Mouse (Mus musculus): Measurements from ENCODE around the gene Morn4. TPM values are rescaled to one million over a fixed set of nuclear protein-coding genes. Genes with fewer than 3 reads are reported as not detected.

Gene Morn4
- polyA plus RNA-seq, 1 experiment from 2014 or later: 41.2 TPM

- H3K4me2 ChIP-seq: no peak overlapping the region
- ATAC-seq (ENCODE audit: insufficient number of reproducible peaks, insufficient read depth, low FRiP score, low TSS enrichment, low read depth): no peak
- H3K9ac ChIP-seq: no peak overlapping the region
- no peaks in the 10 kb centered on the region for H3K27me3 ChIP-seq
- no peaks in the 10 kb centered on the region for H3K9me3 ChIP-seq
- H3K4me3 ChIP-seq: no peak overlapping the region
- H3K4me1 ChIP-seq: peaks cover 2% of the 10 kb centered on the region
- peaks cover 31% of the 10 kb centered on the region for H3K36me3 ChIP-seq
- H3K27ac ChIP-seq: no peak overlapping the region
- WGBS: 87% methylated on average over 11 of the region's 11 CpGs
Observed at GRCm38 (mm10) chr19:42080469-42080868, 5.7 kb downstream of the Morn4 start.

- Histone ChIP-seq H3K4me3 (no peak overlapping the region), H3K4me2 (no peak overlapping the region), H3K4me1 (no peaks in the 10 kb centered on the region), H3K9ac (no peak overlapping the region), H3K27me3 (no peaks in the 10 kb centered on the region), H3K9me3 (no peaks in the 10 kb centered on the region), H3K36me3 (peaks cover 36% of the 10 kb centered on the region), H3K27ac (no peak overlapping the region)
- 75% methylated on average over 5 of the region's 5 CpGs for WGBS
- ATAC-seq (ENCODE audit: insufficient number of reproducible peaks, insufficient read depth, low FRiP score, low TSS enrichment, low read depth): no peak
Observed at GRCm38 (mm10) chr19:42079950-42080349, 6.2 kb downstream of the Morn4 start.

GRCm38 (mm10) chr19:42079006-42079405, 7.2 kb downstream of the Morn4 start:
- Histone ChIP-seq H3K4me3 (no peak overlapping the region), H3K9ac (no peak overlapping the region), H3K27me3 (no peaks in the 10 kb centered on the region), H3K36me3 (peaks cover 39% of the 10 kb centered on the region), H3K4me2 (no peak overlapping the region), H3K9me3 (no peaks in the 10 kb centered on the region), H3K27ac (no peak overlapping the region), H3K4me1 (no peaks in the 10 kb centered on the region)
- 94% methylated on average over 12 of the region's 12 CpGs for WGBS
- ATAC-seq (ENCODE audit: insufficient number of reproducible peaks, insufficient read depth, low FRiP score, low TSS enrichment, low read depth): no peak

GRCm38 (mm10) chr19:42078566-42078965, 7.6 kb downstream of the Morn4 start:
- no peaks in the 10 kb centered on the region for H3K4me1 ChIP-seq
- WGBS: 90% methylated on average over 8 of the region's 8 CpGs
- no peaks in the 10 kb centered on the region for H3K9me3 ChIP-seq
- H3K27me3 ChIP-seq: no peaks in the 10 kb centered on the region
- no peak overlapping the region for H3K4me3 ChIP-seq
- H3K9ac ChIP-seq: no peak overlapping the region
- H3K27ac ChIP-seq: no peak overlapping the region
- peaks cover 39% of the 10 kb centered on the region for H3K36me3 ChIP-seq
- no peak overlapping the region for H3K4me2 ChIP-seq
- ATAC-seq (ENCODE audit: insufficient number of reproducible peaks, insufficient read depth, low FRiP score, low TSS enrichment, low read depth): no peak

- Histone ChIP-seq H3K27ac (no peak overlapping the region), H3K9me3 (no peaks in the 10 kb centered on the region), H3K4me1 (no peaks in the 10 kb centered on the region), H3K4me2 (no peak overlapping the region), H3K27me3 (no peaks in the 10 kb centered on the region), H3K4me3 (no peak overlapping the region), H3K9ac (no peak overlapping the region), H3K36me3 (peaks cover 39% of the 10 kb centered on the region)
- WGBS: 89% methylated on average over 16 of the region's 16 CpGs
- no peak for ATAC-seq (ENCODE audit: insufficient number of reproducible peaks, insufficient read depth, low FRiP score, low TSS enrichment, low read depth)
Observed at GRCm38 (mm10) chr19:42075992-42076391, 10.2 kb downstream of the Morn4 start.

- ATAC-seq (ENCODE audit: insufficient number of reproducible peaks, insufficient read depth, low FRiP score, low TSS enrichment, low read depth): no peak
- no peaks in the 10 kb centered on the region for H3K27me3 ChIP-seq
- H3K36me3 ChIP-seq: peaks cover 39% of the 10 kb centered on the region
- no peaks in the 10 kb centered on the region for H3K9me3 ChIP-seq
- H3K4me1 ChIP-seq: no peaks in the 10 kb centered on the region
- WGBS: 82% methylated on average over 2 of the region's 2 CpGs
- no peak overlapping the region for H3K4me3 ChIP-seq
- H3K9ac ChIP-seq: no peak overlapping the region
- H3K4me2 ChIP-seq: no peak overlapping the region
- H3K27ac ChIP-seq: no peak overlapping the region
Observed at GRCm38 (mm10) chr19:42075051-42075450, 11.1 kb downstream of the Morn4 start.

- Histone ChIP-seq H3K9me3 (no peaks in the 10 kb centered on the region), H3K27me3 (no peaks in the 10 kb centered on the region), H3K4me1 (no peaks in the 10 kb centered on the region), H3K4me3 (no peak overlapping the region), H3K27ac (no peak overlapping the region), H3K9ac (no peak overlapping the region; the same call in 1 of the 2 replicates), H3K4me2 (no peak overlapping the region), H3K36me3 (peaks cover 26% of the 10 kb centered on the region)
- 76% methylated on average over 7 of the region's 7 CpGs for WGBS
- no peak for ATAC-seq (ENCODE audit: insufficient number of reproducible peaks, insufficient read depth, low FRiP score, low TSS enrichment, low read depth)
Observed at GRCm38 (mm10) chr19:42072802-42073201, 13.4 kb downstream of the Morn4 start.

GRCm38 (mm10) chr19:42071886-42072608, 14.1 kb downstream of the Morn4 start:
- ATAC-seq (ENCODE audit: insufficient number of reproducible peaks, insufficient read depth, low FRiP score, low TSS enrichment, low read depth): no peak
- no peaks in the 10 kb centered on the region for H3K9me3 ChIP-seq
- no peak overlapping the region for H3K27ac ChIP-seq
- 85% methylated on average over 15 of the region's 15 CpGs for WGBS
- H3K4me2 ChIP-seq: no peak overlapping the region
- no peak overlapping the region for H3K4me3 ChIP-seq
- H3K36me3 ChIP-seq: peaks cover 21% of the 10 kb centered on the region
- H3K9ac ChIP-seq: no peak overlapping the region
- no peaks in the 10 kb centered on the region for H3K4me1 ChIP-seq
- H3K27me3 ChIP-seq: no peaks in the 10 kb centered on the region

- 75% methylated on average over 7 of the region's 7 CpGs for WGBS
Observed at GRCm38 (mm10) chr19:42071221-42071620, 14.9 kb downstream of the Morn4 start.

GRCm38 (mm10) chr19:42069241-42069525, 17.0 kb downstream of the Morn4 start:
- no peak for ATAC-seq (ENCODE audit: insufficient number of reproducible peaks, insufficient read depth, low FRiP score, low TSS enrichment, low read depth)
- no peak overlapping the region for H3K4me3 ChIP-seq
- H3K9me3 ChIP-seq: no peaks in the 10 kb centered on the region
- no peak overlapping the region for H3K4me2 ChIP-seq
- no peaks in the 10 kb centered on the region for H3K27me3 ChIP-seq
- H3K27ac ChIP-seq: no peak overlapping the region
- H3K4me1 ChIP-seq: no peaks in the 10 kb centered on the region
- 68% methylated on average over 6 of the region's 6 CpGs for WGBS
- no peaks in the 10 kb centered on the region; the same call in 1 of the 2 replicates for H3K36me3 ChIP-seq
- H3K9ac ChIP-seq: no peak overlapping the region

More at GRCm38 (mm10) chr19:42071221-42071620, 14.9 kb downstream of the Morn4 start:
- Histone ChIP-seq H3K4me1 (no peaks in the 10 kb centered on the region), H3K9me3 (no peaks in the 10 kb centered on the region), H3K36me3 (peaks cover 16% of the 10 kb centered on the region), H3K27me3 (no peaks in the 10 kb centered on the region), H3K4me3 (no peak overlapping the region), H3K4me2 (no peak overlapping the region), H3K27ac (no peak overlapping the region), H3K9ac (no peak overlapping the region)
- no peak for ATAC-seq (ENCODE audit: insufficient number of reproducible peaks, insufficient read depth, low FRiP score, low TSS enrichment, low read depth)

GRCm38 (mm10) chr19:42068441-42069240, 17.5 kb downstream of the Morn4 start:
- WGBS: 77% methylated on average over 11 of the region's 11 CpGs
- Histone ChIP-seq H3K9ac (no peak overlapping the region), H3K4me2 (no peak overlapping the region), H3K4me3 (no peak overlapping the region), H3K36me3 (no peaks in the 10 kb centered on the region; the same call in 1 of the 2 replicates), H3K4me1 (no peaks in the 10 kb centered on the region), H3K9me3 (no peaks in the 10 kb centered on the region), H3K27me3 (no peaks in the 10 kb centered on the region), H3K27ac (no peak overlapping the region)
- no peak for ATAC-seq (ENCODE audit: insufficient number of reproducible peaks, insufficient read depth, low FRiP score, low TSS enrichment, low read depth)

GRCm38 (mm10) chr19:42061443-42061842, 24.7 kb downstream of the Morn4 start:
- 95% methylated on average over 7 of the region's 7 CpGs for WGBS
- ATAC-seq (ENCODE audit: insufficient number of reproducible peaks, insufficient read depth, low FRiP score, low TSS enrichment, low read depth): no peak

More at GRCm38 (mm10) chr19:42061443-42061842, 24.7 kb downstream of the Morn4 start:
- Histone ChIP-seq H3K4me1 (no peaks in the 10 kb centered on the region), H3K9ac (no peak overlapping the region), H3K9me3 (no peaks in the 10 kb centered on the region), H3K4me2 (no peak overlapping the region), H3K27me3 (no peaks in the 10 kb centered on the region), H3K4me3 (no peak overlapping the region), H3K36me3 (no peaks in the 10 kb centered on the region), H3K27ac (no peak overlapping the region)
